Mouse (Mus musculus): ENCODE results near the gene Gm3250.
"Not testable (repeated sequence)": the region's sequence is repeated elsewhere in the genome, so short reads cannot be mapped to it uniquely, and the experiment has no call there.

Gene Gm3250

DNA sequence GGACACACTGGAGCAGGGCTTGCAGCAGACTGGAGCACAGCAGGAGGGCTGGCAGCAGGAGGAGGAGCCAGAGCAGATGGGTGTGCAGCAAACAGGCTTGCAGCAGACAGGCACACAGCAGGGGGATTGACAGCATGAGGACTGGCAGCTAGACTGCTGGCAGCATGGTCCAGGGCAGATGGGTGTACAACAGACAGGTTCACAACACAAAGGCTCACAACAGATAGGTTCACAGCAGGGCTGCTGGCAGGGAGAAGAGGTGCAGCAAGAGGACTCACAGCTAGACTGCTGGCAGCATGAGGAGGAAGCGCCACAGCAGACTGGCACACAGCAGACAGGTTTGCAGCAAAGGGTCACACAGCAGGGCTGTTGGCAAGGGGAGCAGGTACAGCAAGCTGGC is 31.7 kb downstream of the Gm3250 start:
- DNase-seq: not testable (repeated sequence)

GRCm38 (mm10) chr10:77741924-77742688 is 40.2 kb downstream of the Gm3250 start, which contains the start of gene Gm18596:
Gene Gm18596, minus strand, starts transcription at chr10:77742638.
- not testable (repeated sequence) for DNase-seq

DNA sequence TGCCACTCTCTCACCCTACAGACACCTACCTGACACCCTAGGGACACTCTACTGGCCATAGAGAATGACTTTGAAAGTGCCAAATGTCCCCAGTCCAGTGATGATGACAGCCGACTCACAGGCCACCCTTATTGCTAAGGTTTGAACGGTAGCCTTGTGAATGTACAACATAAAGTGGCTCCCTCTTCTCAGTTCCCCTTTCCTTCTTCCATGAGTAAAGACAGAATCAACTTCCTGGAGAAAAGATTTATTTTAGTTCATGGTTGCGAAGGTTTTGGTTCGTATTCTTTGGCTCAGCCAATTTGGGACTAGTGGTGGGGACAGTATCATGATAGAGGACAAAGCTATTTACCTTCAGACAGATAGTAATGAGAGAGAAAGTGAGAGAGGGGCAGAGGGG is 43.4 kb downstream of the Gm3250 start:
- no peak for DNase-seq

DNA sequence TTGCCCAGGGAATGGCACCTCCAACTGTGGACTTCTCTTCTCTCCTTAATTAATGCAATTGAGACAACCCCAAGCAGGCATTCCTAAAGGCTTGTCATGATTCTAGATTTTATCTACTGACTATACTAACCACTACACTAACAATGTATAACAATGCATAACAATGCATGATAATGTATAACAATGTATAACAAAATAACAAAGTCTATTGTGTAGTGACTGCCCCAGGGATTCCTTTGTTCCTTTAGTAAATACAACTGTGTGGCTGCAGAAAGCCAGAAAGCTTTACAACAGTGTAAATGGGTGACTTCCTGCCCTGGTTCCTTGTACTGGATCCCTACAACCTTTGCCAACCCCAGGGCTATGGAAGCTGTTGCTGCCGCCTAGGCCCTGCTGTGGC is 46.4 kb downstream of the Gm3250 start:
- DNase-seq: no peak
